Mouse (Mus musculus) forebrain, embryonic 10.5 days (tissue): ENCODE data around the gene Cdc73. TPM values are rescaled to one million over a fixed set of nuclear protein-coding genes. Genes with fewer than 3 reads are reported as not detected.

ENCODE experiments used
- DNase-seq: peaks from one replicate; pipeline ENCODE4 v3.0.0-alpha.2; 2017; ENCODE audit warnings: low spot score; ENCODE audit errors: extremely low spot score
- H3K27ac ChIP-seq: fragments of 300-500 bp; sonication (generic); 2 replicates; pipeline ENCODE4 v1.5.1; 2016; ENCODE audit warnings: mild to moderate bottlenecking
- H3K27me3 ChIP-seq: fragments of 300-500 bp; sonication (generic); 2 replicates; pipeline ENCODE4 v1.6.1; 2016; ENCODE audit warnings: mild to moderate bottlenecking; ENCODE audit not compliant: poor library complexity, severe bottlenecking
- H3K36me3 ChIP-seq: fragments of 300-500 bp; sonication (generic); replicated peaks from 2 replicates; pipeline ENCODE4 v1.6.1; 2016; ENCODE audit warnings: mild to moderate bottlenecking, moderate library complexity
- H3K4me1 ChIP-seq: fragments of 300-500 bp; sonication (generic); 2 replicates; pipeline ENCODE4 v1.6.1; 2016
- H3K4me3 ChIP-seq: fragments of 300-500 bp; sonication (generic); 2 replicates; pipeline ENCODE4 v1.5.1; 2016; ENCODE audit warnings: mild to moderate bottlenecking, moderate library complexity
- H3K9me3 ChIP-seq: fragments of 300-500 bp; sonication (generic); 2 replicates; pipeline ENCODE4 v1.6.1; 2016; ENCODE audit warnings: mild to moderate bottlenecking, moderate library complexity
- WGBS: fragments of 180-500 bp; shearing (Covaris S2); methylation state at CpG from one replicate; pipeline ENCODE4 v1.1.7; 2016; 5-methylcytosine and 5-hydroxymethylcytosine counted together
- polyA plus RNA-seq: library from polyadenylated mRNA; unstranded; fragments of >200 nt; fragmentation: Nextera tagmentation; extraction: Ambion mirVana; gene quantifications from 2 replicates; pipeline ENCODE4 v1.2.1, GENCODE M21; 2016

The Cdc73 gene
- polyA plus RNA-seq, 1 experiment from 2014 or later: 33.8 TPM

GRCm38 (mm10) chr1:143596864-143597263, 105.8 kb downstream of the Cdc73 start:
- no peak for DNase-seq
- Histone ChIP-seq H3K36me3 (no peaks in the 10 kb centered on the region), H3K9me3 (no peaks in the 10 kb centered on the region), H3K27ac (no peak overlapping the region), H3K27me3 (no peaks in the 10 kb centered on the region), H3K4me3 (no peak overlapping the region), H3K4me1 (no peaks in the 10 kb centered on the region)
- 94% methylated on average over 2 of the region's 2 CpGs for WGBS

- no peak for DNase-seq
- H3K9me3 ChIP-seq: no peaks in the 10 kb centered on the region
- H3K4me1 ChIP-seq: no peaks in the 10 kb centered on the region
- H3K36me3 ChIP-seq: no peaks in the 10 kb centered on the region
- no peak overlapping the region for H3K27ac ChIP-seq
- WGBS: 89% methylated on average over 10 of the region's 10 CpGs
- H3K27me3 ChIP-seq: no peaks in the 10 kb centered on the region
- H3K4me3 ChIP-seq: no peak overlapping the region
Measured at GRCm38 (mm10) chr1:143576824-143577543, 125.7 kb downstream of the Cdc73 start.

- Histone ChIP-seq H3K27me3 (no peaks in the 10 kb centered on the region), H3K4me3 (no peak overlapping the region), H3K9me3 (no peaks in the 10 kb centered on the region), H3K4me1 (no peaks in the 10 kb centered on the region), H3K36me3 (no peaks in the 10 kb centered on the region), H3K27ac (no peak overlapping the region)
- no peak for DNase-seq
- WGBS: 89% methylated on average over 1 of the region's 1 CpGs
Measured at GRCm38 (mm10) chr1:143558235-143558634, 144.5 kb downstream of the Cdc73 start.

DNA sequence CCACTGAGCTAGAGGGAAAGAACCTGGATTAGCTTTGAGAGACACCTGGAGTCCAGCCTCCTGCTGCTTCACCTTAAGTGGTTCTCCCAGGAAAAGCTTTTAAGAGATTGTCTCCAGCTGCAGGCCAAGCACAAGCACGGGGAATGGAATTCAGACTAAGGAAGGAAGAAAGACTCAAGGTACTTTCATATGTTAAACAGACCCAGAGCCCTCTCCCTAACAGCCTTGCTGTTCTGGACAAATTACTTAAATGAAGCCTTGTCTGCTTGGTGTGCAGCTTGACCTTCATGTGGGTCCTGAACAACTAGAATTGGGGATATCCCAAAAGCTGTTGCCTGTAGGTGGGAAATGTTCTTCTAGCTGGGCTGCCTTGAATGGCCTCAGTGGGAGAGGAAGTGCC, 147.2 kb downstream of the Cdc73 start:
- H3K4me3 ChIP-seq: no peak overlapping the region
- no peak overlapping the region for H3K27ac ChIP-seq
- no peak for DNase-seq
- H3K27me3 ChIP-seq: no peaks in the 10 kb centered on the region
- 4% methylated on average over 1 of the region's 1 CpGs for WGBS
- no peaks in the 10 kb centered on the region for H3K9me3 ChIP-seq
- no peaks in the 10 kb centered on the region for H3K36me3 ChIP-seq
- no peaks in the 10 kb centered on the region for H3K4me1 ChIP-seq

DNA sequence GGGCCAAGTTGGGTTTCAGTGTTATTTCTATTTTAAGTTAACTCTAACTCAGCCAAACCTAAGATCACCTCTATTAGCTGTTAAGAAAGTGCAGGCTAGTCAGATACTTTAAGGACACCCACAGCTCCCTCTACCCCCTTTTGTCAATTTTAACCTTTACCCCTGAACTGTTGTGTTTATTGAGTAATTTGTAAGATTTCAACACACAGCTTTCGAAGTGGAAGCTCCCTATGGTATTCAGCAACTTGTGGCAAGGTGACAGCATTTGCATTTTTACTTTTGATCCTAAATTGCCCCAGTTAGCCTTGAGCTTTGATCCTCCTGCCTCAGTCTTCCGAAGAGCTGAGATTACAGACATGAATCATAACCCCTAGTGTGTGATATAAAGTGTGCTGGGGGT, 148.1 kb downstream of the Cdc73 start:
- no peak overlapping the region for H3K4me3 ChIP-seq
- H3K9me3 ChIP-seq: no peaks in the 10 kb centered on the region
- H3K27me3 ChIP-seq: no peaks in the 10 kb centered on the region
- H3K36me3 ChIP-seq: no peaks in the 10 kb centered on the region
- no peak for DNase-seq
- no peak overlapping the region for H3K27ac ChIP-seq
- WGBS: 74% methylated on average over 2 of the region's 2 CpGs
- no peaks in the 10 kb centered on the region for H3K4me1 ChIP-seq

Other genes starting within 250 kb of the Cdc73 start
- gene B3galt2, start 62.2 kb downstream of the Cdc73 start, polyA plus RNA-seq: 0.28 and 0.38 TPM in 2 replicates
- 88.1 and 89.1 TPM in 2 replicates for gene Glrx2, start 13.4 kb upstream of the Cdc73 start, polyA plus RNA-seq
- gene Trove2, start 74.2 kb upstream of the Cdc73 start, polyA plus RNA-seq: 33.5 and 36.1 TPM in 2 replicates
- 122 and 129 TPM in 2 replicates for gene Uchl5, start 74.4 kb upstream of the Cdc73 start, polyA plus RNA-seq